Mouse (Mus musculus) urinary bladder, postnatal 4 days (tissue): ENCODE data around the gene H2-K1.
"Not testable (repeated sequence)": the region's sequence is repeated elsewhere in the genome, so short reads cannot be mapped to it uniquely, and the experiment has no call there.

ENCODE experiments used
- DNase-seq, 2 experiments: peaks; one replicate each; pipeline ENCODE4 v3.0.0; 2021 to 2022; ENCODE audit warnings: low spot score in 2 of 2

The H2-K1 gene

DNA sequence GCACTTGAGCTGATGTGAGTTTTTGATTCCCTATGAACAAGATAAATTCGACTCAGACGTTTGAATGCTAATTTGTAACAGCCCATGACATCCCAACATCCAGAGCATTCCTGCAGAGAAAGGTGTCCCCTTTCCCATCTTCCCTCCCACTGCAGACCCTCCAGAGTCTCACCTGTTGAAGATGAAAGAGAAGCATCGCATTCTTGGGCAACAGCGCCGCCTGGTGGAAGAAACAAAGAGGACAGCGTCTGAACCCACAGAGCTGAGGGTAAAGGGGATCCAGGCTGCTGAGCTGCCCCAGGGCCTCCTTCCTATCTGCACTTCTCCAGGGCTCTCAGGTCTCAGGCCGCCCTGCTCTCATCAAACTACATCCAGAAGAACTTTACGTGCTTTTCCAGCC is 18.0 kb downstream of the H2-K1 start:
- not testable (repeated sequence) for DNase-seq

DNA sequence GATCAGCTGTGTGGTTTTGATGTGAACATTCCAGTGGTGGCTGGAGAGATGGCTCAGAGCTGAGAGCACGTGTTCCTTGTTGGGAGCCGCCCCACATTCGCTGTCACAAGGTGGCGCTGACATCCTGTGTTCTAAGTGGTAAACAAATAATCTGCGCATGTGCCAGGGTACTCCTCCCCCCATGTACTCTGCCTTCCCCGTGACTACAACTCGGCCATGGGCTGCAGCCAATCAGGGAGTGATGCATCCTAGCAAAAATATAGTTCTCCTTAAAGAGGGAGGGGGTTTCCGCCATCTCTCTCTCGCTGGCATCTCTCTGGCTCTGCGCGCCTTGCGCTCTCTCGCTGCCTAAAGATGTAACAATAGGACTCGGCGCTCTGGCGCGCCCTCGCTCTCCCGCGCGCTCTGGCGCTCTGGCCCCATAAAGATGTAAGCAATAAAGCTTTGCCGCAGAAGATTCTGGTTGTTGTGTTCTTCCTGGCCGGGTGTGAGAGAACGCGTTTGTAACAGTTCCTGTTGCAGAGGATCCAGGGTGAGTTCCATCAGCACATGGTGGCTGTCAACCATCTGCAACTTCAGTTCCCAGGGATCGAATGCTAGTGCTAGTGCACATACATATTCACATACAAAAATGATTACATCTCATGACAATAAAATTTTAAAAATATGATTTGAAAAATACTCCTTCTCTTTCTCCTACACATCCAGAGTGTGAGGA is 18.8 kb downstream of the H2-K1 start:
- DNase-seq, result peak; percentile 76 to 78

DNA sequence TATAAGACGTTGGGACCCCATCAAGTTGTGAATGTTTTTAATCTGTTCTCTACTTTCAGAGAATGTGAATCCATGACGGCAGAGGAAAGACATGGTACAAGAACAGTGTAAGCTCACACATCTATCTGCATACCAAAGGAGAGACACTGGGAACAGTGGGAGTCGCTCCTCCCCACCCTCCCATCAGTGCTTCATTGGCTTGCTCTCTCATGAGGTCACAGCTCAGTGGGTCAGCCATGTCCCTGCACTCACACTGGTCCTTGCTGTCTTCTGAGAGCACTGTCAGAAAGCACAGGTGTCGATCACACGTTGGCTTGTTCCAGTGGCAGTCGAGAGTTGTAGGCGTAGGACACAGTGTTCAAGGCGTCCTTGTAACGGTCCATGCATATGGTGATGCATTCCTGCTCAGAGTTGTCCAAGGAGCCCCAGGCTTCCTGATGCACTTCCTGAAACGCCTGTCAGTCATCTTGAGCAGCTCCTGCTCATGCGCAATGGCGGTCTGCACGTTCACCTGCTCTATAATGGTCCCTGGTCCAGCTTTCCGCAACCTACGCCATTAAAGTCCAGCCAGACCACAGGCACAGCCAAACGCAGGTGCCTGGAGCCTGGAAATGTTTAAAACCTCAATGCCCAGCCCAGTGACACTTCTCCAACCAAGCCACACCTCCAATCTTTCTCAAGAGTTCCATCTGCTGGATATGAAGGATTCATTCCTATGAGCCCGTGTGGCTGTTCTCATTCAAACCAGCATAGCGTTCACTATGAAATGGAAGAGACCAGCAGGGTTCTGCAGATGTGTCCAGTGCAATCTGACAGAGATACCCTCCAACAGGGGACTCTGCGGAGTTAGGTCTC is 19.7 kb downstream of the H2-K1 start:
- DNase-seq, result no peak

DNA sequence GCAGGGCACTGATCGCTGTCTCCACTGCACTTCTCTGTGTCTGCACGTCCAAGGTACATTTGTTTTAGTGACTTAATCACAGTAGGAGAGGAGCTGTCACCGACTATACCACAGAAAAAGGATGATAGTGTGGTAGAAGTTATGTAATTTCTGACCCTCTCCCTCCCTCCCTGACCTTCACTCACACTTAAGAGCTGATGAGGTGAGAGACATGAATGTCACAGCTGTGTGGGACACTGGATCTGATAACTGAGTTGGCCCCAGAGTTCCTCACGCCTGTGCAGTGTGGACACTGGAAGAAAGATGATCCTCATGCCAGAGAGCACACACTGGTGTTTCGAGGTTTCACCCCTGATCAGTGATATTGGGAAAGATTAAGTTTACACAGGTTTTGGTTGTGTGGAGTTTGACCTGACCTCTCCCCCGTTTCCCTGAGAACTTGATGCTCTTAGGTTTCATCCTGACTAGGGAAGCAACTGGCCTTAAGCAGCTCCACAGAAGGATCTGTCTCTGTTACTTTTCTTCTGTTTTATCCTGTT is 20.6 kb downstream of the H2-K1 start:
- no peak for DNase-seq

DNA sequence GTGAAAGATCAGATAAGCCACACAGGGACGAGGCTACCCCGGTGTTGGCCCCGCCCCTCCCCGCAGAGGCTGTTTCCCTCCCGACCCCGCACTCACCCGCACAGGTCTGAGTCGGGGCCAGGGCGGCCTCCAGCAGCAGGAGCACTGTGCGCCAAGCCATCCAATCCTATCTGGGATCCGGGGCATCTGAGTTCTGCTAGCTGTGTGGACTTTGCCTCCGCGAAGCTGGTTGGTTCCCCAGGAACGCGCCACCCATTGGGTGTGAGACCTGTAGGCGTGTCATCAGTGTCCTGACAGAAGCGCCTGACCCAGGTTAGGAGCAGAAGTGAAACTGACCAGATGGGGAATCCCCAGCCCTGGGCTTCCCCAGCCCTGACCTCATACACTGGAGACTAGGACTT is 21.5 kb downstream of the H2-K1 start:
- DNase-seq, result peak in 1 of 2 experiments; percentile 59

DNA sequence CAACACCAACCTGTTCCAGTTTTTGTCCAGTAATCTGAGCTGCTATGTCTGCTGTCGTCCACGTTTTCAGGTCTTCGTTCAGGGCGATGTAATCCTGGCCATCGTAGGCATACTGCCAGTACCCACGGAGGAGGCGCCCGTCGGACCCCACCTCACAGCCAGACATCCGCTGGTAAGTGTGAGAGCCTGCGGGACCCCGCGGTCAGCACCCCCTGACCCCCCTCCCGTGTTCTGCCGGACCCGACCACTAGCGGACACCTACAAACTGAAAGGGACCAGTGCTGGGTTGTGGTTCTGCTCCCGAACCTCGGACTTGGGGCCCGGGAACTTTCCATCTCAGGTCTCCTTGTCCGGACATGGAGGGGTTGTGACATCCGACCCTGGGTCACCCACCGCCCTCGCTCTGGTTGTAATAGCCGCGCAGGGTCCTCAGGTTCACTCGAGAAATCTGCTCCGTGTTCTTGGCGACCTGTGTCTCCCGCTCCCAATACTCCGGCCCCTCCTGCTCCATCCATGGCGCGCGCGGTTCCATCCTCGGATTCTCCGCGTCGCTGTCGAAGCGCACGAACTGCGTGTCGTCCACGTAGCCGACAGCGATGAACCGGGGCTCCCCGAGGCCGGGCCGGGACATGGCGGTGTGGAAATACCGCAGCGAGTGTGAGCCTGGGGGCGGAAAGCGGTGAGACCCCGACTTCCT is 22.1 kb downstream of the H2-K1 start:
- DNase-seq, result no peak

GRCm38 (mm10) chr17:33973572-33973971 is 26.6 kb downstream of the H2-K1 start:
- DNase-seq, result no peak

- DNase-seq, result no peak
Measured at GRCm38 (mm10) chr17:33972691-33973090, 27.5 kb downstream of the H2-K1 start.

- DNase-seq, result no peak
Measured at GRCm38 (mm10) chr17:33969394-33969793, 30.8 kb downstream of the H2-K1 start.

GRCm38 (mm10) chr17:33968927-33969326 is 31.2 kb downstream of the H2-K1 start:
- DNase-seq, result no peak

DNA sequence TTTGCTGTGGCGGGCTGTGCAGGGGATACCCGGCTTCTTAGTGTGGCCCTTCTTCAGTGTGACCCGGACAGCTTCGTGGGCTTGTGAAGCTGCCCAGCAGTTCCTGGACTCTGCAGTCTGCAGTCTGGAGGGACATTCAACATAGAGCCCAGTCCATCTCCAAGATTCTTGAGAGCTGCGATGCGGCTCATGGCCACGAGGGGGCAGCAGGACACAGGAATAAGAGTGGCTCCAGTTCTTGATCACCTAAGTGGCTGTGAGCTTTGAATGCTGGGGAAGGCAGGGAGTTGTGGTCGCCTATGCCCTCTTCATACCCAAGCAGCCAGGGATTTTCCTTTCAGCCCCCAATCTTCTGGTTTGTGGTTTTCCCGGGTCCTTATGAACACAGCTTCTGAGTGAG is 31.7 kb downstream of the H2-K1 start:
- DNase-seq, result peak; percentile 45 to 77

DNA sequence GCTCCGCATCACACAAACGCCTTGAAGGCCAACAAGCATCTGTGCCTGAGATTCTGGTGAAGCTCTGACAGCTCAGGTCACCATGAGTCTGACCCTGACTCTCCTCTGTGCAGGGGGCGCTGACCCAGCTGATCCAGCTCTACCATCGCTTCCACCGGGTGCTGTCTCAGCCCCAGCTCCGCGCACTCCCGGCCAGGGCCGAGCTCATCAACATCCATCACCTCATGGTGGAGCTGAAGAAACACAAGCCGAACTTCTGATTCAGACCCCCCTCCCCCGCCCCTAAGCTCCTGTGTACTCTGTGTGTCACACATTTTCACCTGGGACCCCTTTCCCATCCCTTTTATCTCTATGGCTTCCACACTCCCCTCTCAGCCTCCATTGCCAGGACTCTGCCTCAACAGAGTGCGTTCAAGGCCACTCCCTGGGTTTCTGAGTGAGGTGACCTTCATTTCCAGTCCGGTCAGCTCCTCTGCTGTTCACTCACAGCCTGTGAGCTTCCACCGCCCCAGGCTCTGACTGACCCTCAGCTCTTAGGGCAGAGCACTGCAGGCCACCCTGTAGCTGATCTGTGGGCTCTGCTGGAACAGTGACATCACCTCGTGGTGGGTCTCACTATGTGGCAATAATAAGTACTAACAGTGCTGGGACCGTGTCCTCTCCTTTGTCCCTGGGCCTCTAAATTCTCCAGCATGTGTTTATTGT is 34.1 kb downstream of the H2-K1 start:
- DNase-seq, result peak in 1 of 2 experiments; percentile 63

- peak in 1 of 2 experiments; percentile 60 for DNase-seq
Measured at GRCm38 (mm10) chr17:33965082-33965845, 34.9 kb downstream of the H2-K1 start.

- DNase-seq, result no peak
Measured at GRCm38 (mm10) chr17:33962876-33963275, 37.3 kb downstream of the H2-K1 start.

GRCm38 (mm10) chr17:33959948-33960347 is 40.2 kb downstream of the H2-K1 start:
- DNase-seq, result peak in 1 of 2 experiments; percentile 59

DNA sequence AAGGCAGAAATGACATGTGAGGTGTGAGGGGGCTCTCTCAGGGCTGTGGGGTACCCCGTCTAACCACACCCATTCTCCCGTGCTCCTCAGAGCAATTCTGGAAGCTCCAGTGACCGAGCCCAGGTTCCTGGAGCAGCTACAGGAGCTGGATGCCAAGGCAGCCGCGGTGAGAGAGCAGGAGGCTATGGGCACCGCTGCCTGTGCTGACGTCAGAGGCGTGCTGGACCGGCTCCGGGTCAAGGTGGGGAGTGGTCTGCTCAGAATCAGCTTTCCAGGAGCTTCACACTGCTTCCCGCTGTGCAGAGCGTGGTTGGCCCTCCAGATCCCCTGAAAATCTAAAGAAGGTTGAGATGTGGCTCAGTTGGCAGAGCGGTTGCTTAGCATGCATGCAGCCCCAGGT is 41.0 kb downstream of the H2-K1 start:
- peak in 1 of 2 experiments; percentile 67 for DNase-seq

GRCm38 (mm10) chr17:33958451-33958850 is 41.7 kb downstream of the H2-K1 start:
- DNase-seq, result peak in 1 of 2 experiments; percentile 59

- DNase-seq, result no peak
Measured at GRCm38 (mm10) chr17:33957493-33957892, 42.7 kb downstream of the H2-K1 start.

GRCm38 (mm10) chr17:33956336-33956735 is 43.8 kb downstream of the H2-K1 start:
- no peak for DNase-seq

DNA sequence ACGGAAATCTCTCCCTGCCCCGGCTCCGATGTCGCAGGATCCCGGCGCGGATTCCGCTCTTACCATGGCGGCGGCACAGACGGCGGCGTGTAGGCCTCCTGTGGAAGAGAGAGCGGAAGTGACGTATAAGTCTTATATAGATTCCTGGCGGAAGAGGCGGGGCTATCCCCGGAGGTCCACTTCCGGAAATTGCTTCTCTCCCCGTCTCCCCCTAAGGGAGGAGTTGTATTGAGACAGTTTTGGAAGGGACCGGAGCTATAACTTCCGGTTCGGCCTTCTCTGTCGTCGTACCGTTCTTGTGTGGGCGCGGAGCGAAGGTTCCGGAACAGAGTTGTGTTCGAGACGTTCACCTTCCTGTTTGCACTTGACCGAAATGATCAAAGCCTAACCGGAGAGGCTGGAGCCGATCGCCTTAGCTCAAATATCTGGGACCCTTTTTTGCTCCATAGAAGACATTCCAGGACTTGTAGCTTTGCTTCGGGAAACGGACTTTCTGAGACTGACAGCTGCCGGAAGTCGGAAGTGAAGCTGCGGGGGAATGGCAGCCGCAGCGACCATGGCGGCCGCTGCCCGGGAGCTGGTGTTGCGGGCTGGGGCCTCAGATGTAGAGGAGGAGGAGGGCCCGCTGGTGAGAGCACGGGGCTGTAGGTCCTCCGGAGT is 44.5 kb downstream of the H2-K1 start, which contains the start of the genes Vps52 and Rps18:
TSS of gene Vps52 (plus strand) at position 258 of the 660 bp plus-strand sequence.
TSS of gene Rps18 (minus strand) at position 447 of the 660 bp plus-strand sequence.
- DNase-seq, result peak; percentile 93
